8 mouse cellular contexts compared by ENCODE assay signal in genomic region chr5:76040454-76041203, GRCm38 (mm10).
A peak's percentile ranks its signal among the peaks of the same experiment; 100 is the strongest.
DNase-seq lines count a peak whose midpoint lies in the region; ATAC-seq lines count a peak whose summit lies in the region.

No protein-coding gene starts in this region.

- WGBS in heart, embryonic 10.5 days: 50% methylated on average over 10 of the region's 10 CpGs
- 60% methylated on average over 10 of the region's 10 CpGs for WGBS in lung, embryonic 16.5 days
- 73% methylated on average over 10 of the region's 10 CpGs for WGBS in forebrain, embryonic 16.5 days
- WGBS in midbrain, embryonic 16.5 days: 78% methylated on average over 10 of the region's 10 CpGs

- peak overlapping the region; percentile 37; the same call in 1 of the 2 replicates for H3K27ac ChIP-seq in heart, embryonic 10.5 days
- H3K27ac ChIP-seq in lung, embryonic 16.5 days (ENCODE audit: low read length): peak overlapping the region; percentile 58
- no peak overlapping the region for H3K27ac ChIP-seq in forebrain, embryonic 16.5 days (ENCODE audit: low read length)
- H3K27ac ChIP-seq in midbrain, embryonic 16.5 days (ENCODE audit: low read length): no peak overlapping the region

- intact Hi-C loops in left cerebral cortex, postnatal 14 days (cut with DNase I): no loop called here

- no peak overlapping the region for H3K4me2 ChIP-seq in lung, embryonic 16.5 days (ENCODE audit: low read depth, low read length)
- H3K4me2 ChIP-seq in forebrain, embryonic 16.5 days (ENCODE audit: low read length): no peak overlapping the region
- no peak overlapping the region for H3K4me2 ChIP-seq in midbrain, embryonic 16.5 days (ENCODE audit: low read length)

- no peak overlapping the region for H3K9ac ChIP-seq in lung, embryonic 16.5 days (ENCODE audit: low read length)
- H3K9ac ChIP-seq in forebrain, embryonic 16.5 days (replicated peaks; ENCODE audit: low read depth, low read length): no peak overlapping the region
- H3K9ac ChIP-seq in midbrain, embryonic 16.5 days (ENCODE audit: low read depth, low read length): no peak overlapping the region

- H3K4me3 ChIP-seq in heart, embryonic 10.5 days: no peak overlapping the region
- no peak overlapping the region for H3K4me3 ChIP-seq in lung, embryonic 16.5 days (ENCODE audit: low read length)
- H3K4me3 ChIP-seq in forebrain, embryonic 16.5 days (replicated peaks; ENCODE audit: low read length): no peak overlapping the region
- H3K4me3 ChIP-seq in midbrain, embryonic 16.5 days (ENCODE audit: low read depth, low read length): no peak overlapping the region

- H3K9me3 ChIP-seq in heart, embryonic 10.5 days: no peaks in the 10 kb centered on the region
- no peaks in the 10 kb centered on the region; the same call in 1 of the 2 replicates for H3K9me3 ChIP-seq in lung, embryonic 16.5 days (ENCODE audit: control insufficient read depth, low read length)
- H3K9me3 ChIP-seq in forebrain, embryonic 16.5 days (ENCODE audit: control insufficient read depth, low read length): no peaks in the 10 kb centered on the region; the same call in 1 of the 2 replicates
- H3K9me3 ChIP-seq in midbrain, embryonic 16.5 days (replicated peaks; ENCODE audit: control insufficient read depth, low read length, poor library complexity, severe bottlenecking): peaks cover 6% of the 10 kb centered on the region; the same call in 1 of the 2 replicates

- DNase-seq in left cerebral cortex, postnatal 14 days (ENCODE audit: low spot score in 2 of 2): peak; percentile 7 to 9
- DNase-seq in left cerebral cortex, adult 11 months (ENCODE audit: low spot score): no peak
- peak; percentile 14 for DNase-seq in WW6 (ENCODE audit: low read depth, low spot score)
- peak; percentile 30 for DNase-seq in heart, embryonic 10.5 days (ENCODE audit: low spot score)

- ATAC-seq in lung, embryonic 16.5 days (ENCODE audit: low read depth): peak; percentile 56
- ATAC-seq in forebrain, embryonic 16.5 days: no peak
- ATAC-seq in midbrain, embryonic 16.5 days: no peak
- ATAC-seq in frontal cortex, adult (ENCODE audit: low TSS enrichment): no peak

- no peaks in the 10 kb centered on the region for H3K36me3 ChIP-seq in heart, embryonic 10.5 days
- no peaks in the 10 kb centered on the region for H3K36me3 ChIP-seq in lung, embryonic 16.5 days (ENCODE audit: control insufficient read depth, insufficient read depth, low read length)
- no peaks in the 10 kb centered on the region for H3K36me3 ChIP-seq in forebrain, embryonic 16.5 days (ENCODE audit: control insufficient read depth, insufficient read depth)
- no peaks in the 10 kb centered on the region for H3K36me3 ChIP-seq in midbrain, embryonic 16.5 days (ENCODE audit: control insufficient read depth, insufficient read depth, low read length)

- no peaks in the 10 kb centered on the region; the same call in 1 of the 2 replicates for H3K4me1 ChIP-seq in heart, embryonic 10.5 days
- H3K4me1 ChIP-seq in lung, embryonic 16.5 days (replicated peaks; ENCODE audit: control insufficient read depth, insufficient read depth, low read length): no peaks in the 10 kb centered on the region
- H3K4me1 ChIP-seq in forebrain, embryonic 16.5 days (replicated peaks; ENCODE audit: control insufficient read depth, insufficient read depth, low read length): no peaks in the 10 kb centered on the region
- H3K4me1 ChIP-seq in midbrain, embryonic 16.5 days (ENCODE audit: control insufficient read depth, insufficient read depth, low read length): no peaks in the 10 kb centered on the region

- no peaks in the 10 kb centered on the region for H3K27me3 ChIP-seq in heart, embryonic 10.5 days (ENCODE audit: insufficient read depth, poor library complexity, severe bottlenecking)
- H3K27me3 ChIP-seq in lung, embryonic 16.5 days (ENCODE audit: control insufficient read depth, insufficient read depth, low read depth, low read length): no peaks in the 10 kb centered on the region
- H3K27me3 ChIP-seq in forebrain, embryonic 16.5 days (replicated peaks; ENCODE audit: control insufficient read depth, insufficient read depth, low read length): no peaks in the 10 kb centered on the region
- no peaks in the 10 kb centered on the region for H3K27me3 ChIP-seq in midbrain, embryonic 16.5 days (ENCODE audit: control insufficient read depth, insufficient read depth, low read depth, low read length)

Comparison
In these comparisons a context has a peak if more than half of its experiments do, and no peak if none do; other contexts are left out.
1. H3K27ac ChIP-seq: peak in heart, embryonic 10.5 days (single experiment) and lung, embryonic 16.5 days (single experiment); none in forebrain, embryonic 16.5 days (single experiment) and midbrain, embryonic 16.5 days (single experiment).